Mouse (Mus musculus): ENCODE measurements at regions not wholly inside any gene's neighbourhood (a gene's known extent, or its start where the extent isn't known, plus 50 kb on each side); places are given as distances from the start of the nearest gene placed in this dataset.

DNA sequence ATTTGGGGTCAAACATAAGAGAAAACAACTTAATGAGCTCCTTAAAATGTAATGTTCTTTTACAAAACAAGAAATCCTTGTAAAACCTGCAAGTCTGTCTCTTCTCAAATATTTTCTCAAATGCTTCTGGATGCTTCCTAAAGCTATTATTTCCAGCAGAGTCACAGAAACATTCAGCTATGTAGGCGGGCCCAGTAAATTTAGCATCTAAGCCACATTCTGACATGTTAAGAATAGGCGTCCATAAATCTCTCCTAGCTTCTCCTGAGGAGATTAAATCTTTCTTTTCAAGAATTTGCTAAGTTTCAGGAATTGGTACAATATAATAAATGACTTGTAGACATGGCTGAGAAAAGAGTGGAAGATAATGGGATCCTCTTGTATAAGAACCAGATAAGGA lies 858.9 kb upstream of the Stxbp6 start:
- no peak for DNase-seq (ENCODE audit: low spot score)
- no peaks in the 10 kb centered on the region for H3K9me3 ChIP-seq (ENCODE audit: low read length)
- TF ChIP-seq EP300 (IDR thresholded peaks at IDR 0.05) (no peak), CTCF (IDR thresholded peaks at IDR 0.05) (no peak)
- no peak overlapping the region for H3K4me3 ChIP-seq (ENCODE audit: low read depth, low read length)
- no peak overlapping the region for H3K9ac ChIP-seq (replicated peaks; ENCODE audit: low read depth)
- ATAC-seq = no peak
- 63% methylated on average over 2 of the region's 2 CpGs for WGBS
- no peaks in the 10 kb centered on the region for H3K4me1 ChIP-seq (ENCODE audit: insufficient read depth, low read depth, low read length)
- H3K27ac ChIP-seq (ENCODE audit: low read length) = no peak overlapping the region
- H3K4me2 ChIP-seq (replicated peaks; ENCODE audit: low read depth, low read length) = no peak overlapping the region
- no peaks in the 10 kb centered on the region for H3K27me3 ChIP-seq (replicated peaks; ENCODE audit: insufficient read depth, low read length)
- H3K36me3 ChIP-seq (ENCODE audit: insufficient read depth, low read length) = no peaks in the 10 kb centered on the region

DNA sequence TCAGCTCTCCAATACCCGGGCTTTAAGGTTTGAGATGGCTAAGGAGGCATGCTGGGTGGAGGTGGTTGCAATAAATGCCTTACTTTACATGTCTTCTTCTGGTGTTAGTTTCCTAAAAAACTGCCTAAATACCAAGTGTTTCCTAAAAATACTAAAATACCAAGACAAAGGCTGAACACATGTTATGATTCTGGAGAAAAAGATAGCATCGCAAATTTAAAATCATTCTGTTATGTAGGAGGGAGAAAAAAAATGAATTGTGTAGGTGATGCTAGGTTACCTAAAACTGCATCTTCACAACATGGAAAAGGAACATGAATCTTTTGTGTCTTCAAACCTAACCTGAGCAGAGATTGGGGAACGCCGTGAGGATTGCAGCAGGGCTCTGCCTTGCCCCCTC lies 857.7 kb upstream of the Stxbp6 start:
- 50% methylated on average over 4 of the region's 4 CpGs for WGBS
- no peaks in the 10 kb centered on the region for H3K36me3 ChIP-seq (ENCODE audit: insufficient read depth, low read length)
- no peaks in the 10 kb centered on the region for H3K4me1 ChIP-seq (ENCODE audit: insufficient read depth, low read depth, low read length)
- no peak overlapping the region for H3K4me2 ChIP-seq (replicated peaks; ENCODE audit: low read depth, low read length)
- no peaks in the 10 kb centered on the region for H3K9me3 ChIP-seq (ENCODE audit: low read length)
- H3K27ac ChIP-seq (ENCODE audit: low read length) = no peak overlapping the region
- H3K9ac ChIP-seq (replicated peaks; ENCODE audit: low read depth) = no peak overlapping the region
- no peak overlapping the region for H3K4me3 ChIP-seq (ENCODE audit: low read depth, low read length)
- DNase-seq (ENCODE audit: low spot score) = no peak
- TF ChIP-seq CTCF (IDR thresholded peaks at IDR 0.05) (no peak), EP300 (IDR thresholded peaks at IDR 0.05) (no peak)
- H3K27me3 ChIP-seq (replicated peaks; ENCODE audit: insufficient read depth, low read length) = no peaks in the 10 kb centered on the region
- no peak for ATAC-seq

DNA sequence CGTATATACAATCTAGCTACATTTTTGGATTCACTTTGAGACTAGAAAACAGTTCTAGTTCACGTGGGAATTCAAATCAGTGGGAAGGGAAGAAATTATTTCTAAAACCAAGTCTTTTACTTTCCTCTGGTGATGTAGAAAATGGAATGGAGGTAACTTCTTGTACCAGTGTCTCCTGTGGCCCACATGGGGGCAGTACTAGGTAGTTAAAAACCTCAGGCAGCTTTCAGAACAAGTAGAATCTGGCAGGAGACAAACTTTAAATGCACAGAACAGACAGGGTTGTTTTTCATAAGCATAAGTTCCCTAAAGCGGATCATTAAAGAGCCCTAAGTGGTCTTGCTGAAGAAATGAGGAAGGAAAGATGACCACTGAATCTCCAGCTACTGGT lies 855.2 kb upstream of the Stxbp6 start:
- peak; percentile 12 for DNase-seq (ENCODE audit: low spot score)

DNA sequence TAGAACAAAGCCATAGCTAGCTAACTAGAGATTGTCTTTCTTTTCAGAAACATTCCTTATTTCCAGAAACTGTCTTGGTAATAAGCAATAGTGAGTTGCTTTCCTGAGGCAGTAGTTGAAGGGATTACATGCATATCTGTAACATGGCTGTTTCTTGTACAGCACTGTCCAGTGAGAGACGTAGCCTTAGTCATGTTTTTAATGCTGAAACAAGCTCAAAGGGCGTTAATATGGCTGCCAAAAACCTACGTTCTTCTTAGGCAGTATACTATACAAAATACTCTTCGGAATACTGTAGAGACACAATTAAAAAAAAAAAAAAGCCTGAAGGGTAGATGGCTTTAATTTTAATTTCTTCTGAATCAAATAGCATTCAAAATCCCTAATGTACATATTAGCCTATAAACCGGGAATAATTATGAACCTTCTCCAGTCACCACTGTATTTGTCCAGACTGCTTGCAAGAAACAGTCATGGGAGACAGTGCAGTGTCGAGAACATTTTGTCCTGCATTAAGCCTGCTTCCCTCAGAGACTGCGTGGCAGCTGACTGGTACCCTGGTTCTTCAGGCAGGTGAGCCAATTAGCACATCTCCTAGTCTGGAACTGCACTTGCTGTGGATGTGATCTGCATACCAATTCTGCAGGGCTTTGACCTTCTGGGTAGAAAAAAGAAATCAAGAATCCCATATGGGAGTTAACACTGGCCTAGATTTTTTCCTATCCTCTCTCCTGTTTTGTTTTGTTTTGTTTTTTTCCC lies 854.7 kb upstream of the Stxbp6 start:
- no peak overlapping the region for H3K27ac ChIP-seq (ENCODE audit: low read length)
- TF ChIP-seq CTCF (IDR thresholded peaks at IDR 0.05) (no peak), EP300 (IDR thresholded peaks at IDR 0.05) (no peak)
- H3K36me3 ChIP-seq (ENCODE audit: insufficient read depth, low read length) = no peaks in the 10 kb centered on the region
- no peaks in the 10 kb centered on the region for H3K9me3 ChIP-seq (ENCODE audit: low read length)
- no peak overlapping the region for H3K4me3 ChIP-seq (ENCODE audit: low read depth, low read length)
- no peaks in the 10 kb centered on the region for H3K27me3 ChIP-seq (replicated peaks; ENCODE audit: insufficient read depth, low read length)
- H3K4me2 ChIP-seq (replicated peaks; ENCODE audit: low read depth, low read length) = no peak overlapping the region
- no peak for ATAC-seq
- no peak for DNase-seq (ENCODE audit: low spot score)
- H3K9ac ChIP-seq (replicated peaks; ENCODE audit: low read depth) = no peak overlapping the region
- WGBS = 77% methylated on average over 7 of the region's 7 CpGs
- no peaks in the 10 kb centered on the region for H3K4me1 ChIP-seq (ENCODE audit: insufficient read depth, low read depth, low read length)

More for the DNA sequence above, 855.2 kb upstream of the Stxbp6 start:
- no peak for ATAC-seq
- Histone ChIP-seq H3K9me3 (ENCODE audit: low read length) (no peaks in the 10 kb centered on the region), H3K36me3 (ENCODE audit: insufficient read depth, low read length) (no peaks in the 10 kb centered on the region), H3K4me3 (ENCODE audit: low read depth, low read length) (no peak overlapping the region), H3K4me1 (ENCODE audit: insufficient read depth, low read depth, low read length) (no peaks in the 10 kb centered on the region), H3K4me2 (replicated peaks; ENCODE audit: low read depth, low read length) (no peak overlapping the region), H3K27me3 (replicated peaks; ENCODE audit: insufficient read depth, low read length) (no peaks in the 10 kb centered on the region), H3K9ac (replicated peaks; ENCODE audit: low read depth) (no peak overlapping the region), H3K27ac (ENCODE audit: low read length) (no peak overlapping the region)
- TF ChIP-seq CTCF (IDR thresholded peaks at IDR 0.05) = peak; percentile 33
- TF ChIP-seq EP300 (IDR thresholded peaks at IDR 0.05) = no peak
- 43% methylated on average over 3 of the region's 3 CpGs for WGBS

Data from lung, postnatal 0 days (tissue).